Mouse (Mus musculus): Measurements from ENCODE around the gene Psmc3.
"Not testable (repeated sequence)": the region's sequence is repeated elsewhere in the genome, so short reads cannot be mapped to it uniquely, and the experiment has no call there.

The Psmc3 gene

GRCm38 (mm10) chr2:91053934-91054382 is at the start of gene Psmc3:
Gene Psmc3, plus strand, starts transcription at chr2:91054009.
- peak; percentile 97 for DNase-seq

GRCm38 (mm10) chr2:91008536-91008935 is 45.3 kb upstream of the Psmc3 start:
- no peak for DNase-seq

GRCm38 (mm10) chr2:91013881-91014280 is 39.9 kb upstream of the Psmc3 start:
- DNase-seq = no peak

- no peak for DNase-seq
Measured at GRCm38 (mm10) chr2:91015386-91015785, 38.4 kb upstream of the Psmc3 start.

- peak; percentile 34 for DNase-seq
Measured at GRCm38 (mm10) chr2:91018061-91018788, 35.6 kb upstream of the Psmc3 start.

GRCm38 (mm10) chr2:91019911-91020310 is 33.9 kb upstream of the Psmc3 start:
- DNase-seq = no peak

GRCm38 (mm10) chr2:91022266-91022665 is 31.5 kb upstream of the Psmc3 start:
- DNase-seq = not testable (repeated sequence)

- DNase-seq = no peak
Measured at GRCm38 (mm10) chr2:91023131-91023530, 30.7 kb upstream of the Psmc3 start.

GRCm38 (mm10) chr2:91023956-91024355 is 29.9 kb upstream of the Psmc3 start:
- no peak for DNase-seq

- DNase-seq = peak; percentile 27
Measured at GRCm38 (mm10) chr2:91025081-91025516, 28.7 kb upstream of the Psmc3 start.

GRCm38 (mm10) chr2:91026491-91026890 is 27.3 kb upstream of the Psmc3 start:
- DNase-seq = no peak

GRCm38 (mm10) chr2:91027391-91028214 is 26.2 kb upstream of the Psmc3 start:
- no peak for DNase-seq

GRCm38 (mm10) chr2:91031216-91031615 is 22.6 kb upstream of the Psmc3 start:
- no peak for DNase-seq

GRCm38 (mm10) chr2:91033000-91033399 is 20.8 kb upstream of the Psmc3 start:
- DNase-seq = no peak

- DNase-seq = no peak
Measured at GRCm38 (mm10) chr2:91035385-91035784, 18.4 kb upstream of the Psmc3 start, which contains the start of gene Rapsn. Gene Rapsn, plus strand, starts transcription at chr2:91035620.

GRCm38 (mm10) chr2:91041786-91042185 is 12.0 kb upstream of the Psmc3 start:
- DNase-seq = no peak

GRCm38 (mm10) chr2:91042651-91043398 is 11.0 kb upstream of the Psmc3 start:
- DNase-seq = no peak

- no peak for DNase-seq
Measured at GRCm38 (mm10) chr2:91044727-91045126, 9.1 kb upstream of the Psmc3 start.

GRCm38 (mm10) chr2:91045805-91046204 is 8.0 kb upstream of the Psmc3 start:
- DNase-seq = not testable (repeated sequence)

- no peak for DNase-seq
Measured at GRCm38 (mm10) chr2:91047359-91047758, 6.5 kb upstream of the Psmc3 start.

- no peak for DNase-seq
Measured at GRCm38 (mm10) chr2:91051917-91052316, 1.9 kb upstream of the Psmc3 start.

- DNase-seq = no peak
Measured at GRCm38 (mm10) chr2:91052752-91053151, 1.1 kb upstream of the Psmc3 start.

All from right cerebral cortex, adult 18-20 months (tissue).